Mouse (Mus musculus) embryonic facial prominence, embryonic 12.5 days (tissue): Measurements from ENCODE around the gene Wdr63. TPM values are rescaled to one million over a fixed set of nuclear protein-coding genes. Genes with fewer than 3 reads are reported as not detected.

Source experiments
- ATAC-seq: fragments of 200-750 bp; cut with Nextera tagmentation; 2 replicates; pipeline ENCODE4 v1.8.0; 2017; ENCODE audit not compliant: insufficient number of reproducible peaks, insufficient read depth, low FRiP score, low TSS enrichment
- H3K27ac ChIP-seq: fragments of 300-500 bp; sonication (generic); 2 replicates; pipeline ENCODE4 v1.5.1; 2016; ENCODE audit warnings: mild to moderate bottlenecking
- H3K27me3 ChIP-seq: fragments of 300-500 bp; sonication (generic); 2 replicates; pipeline ENCODE4 v1.6.1; 2016; ENCODE audit warnings: mild to moderate bottlenecking, moderate library complexity
- H3K36me3 ChIP-seq: fragments of 300-500 bp; sonication (generic); 2 replicates; pipeline ENCODE4 v1.6.1; 2016; ENCODE audit warnings: mild to moderate bottlenecking
- H3K4me1 ChIP-seq: fragments of 300-500 bp; sonication (generic); 2 replicates; pipeline ENCODE4 v1.6.1; 2016
- H3K4me2 ChIP-seq: fragments of 300-500 bp; sonication (generic); replicated peaks from 2 replicates; pipeline ENCODE4 v1.6.1; 2016; ENCODE audit warnings: mild to moderate bottlenecking, moderate library complexity
- H3K4me3 ChIP-seq: fragments of 300-500 bp; sonication (generic); 2 replicates; pipeline ENCODE4 v1.5.1; 2016; ENCODE audit warnings: mild to moderate bottlenecking
- H3K9ac ChIP-seq: fragments of 300-500 bp; sonication (generic); 2 replicates; pipeline ENCODE4 v1.6.1; 2016; ENCODE audit warnings: mild to moderate bottlenecking, moderate library complexity
- H3K9me3 ChIP-seq: fragments of 300-500 bp; sonication (generic); 2 replicates; pipeline ENCODE4 v1.6.1; 2016; ENCODE audit warnings: mild to moderate bottlenecking, moderate library complexity
- WGBS: fragments of 180-500 bp; shearing (Covaris S2); methylation state at CpG from one replicate; pipeline ENCODE4 v1.1.7; 2016; 5-methylcytosine and 5-hydroxymethylcytosine counted together
- polyA plus RNA-seq: library from polyadenylated mRNA; unstranded; fragments of >200 nt; fragmentation: Nextera tagmentation; extraction: Ambion mirVana; gene quantifications from 2 replicates; pipeline ENCODE4 v1.2.1, GENCODE M21; 2016

Gene Wdr63
- polyA plus RNA-seq, 1 experiment from 2014 or later: 0.17 TPM

DNA sequence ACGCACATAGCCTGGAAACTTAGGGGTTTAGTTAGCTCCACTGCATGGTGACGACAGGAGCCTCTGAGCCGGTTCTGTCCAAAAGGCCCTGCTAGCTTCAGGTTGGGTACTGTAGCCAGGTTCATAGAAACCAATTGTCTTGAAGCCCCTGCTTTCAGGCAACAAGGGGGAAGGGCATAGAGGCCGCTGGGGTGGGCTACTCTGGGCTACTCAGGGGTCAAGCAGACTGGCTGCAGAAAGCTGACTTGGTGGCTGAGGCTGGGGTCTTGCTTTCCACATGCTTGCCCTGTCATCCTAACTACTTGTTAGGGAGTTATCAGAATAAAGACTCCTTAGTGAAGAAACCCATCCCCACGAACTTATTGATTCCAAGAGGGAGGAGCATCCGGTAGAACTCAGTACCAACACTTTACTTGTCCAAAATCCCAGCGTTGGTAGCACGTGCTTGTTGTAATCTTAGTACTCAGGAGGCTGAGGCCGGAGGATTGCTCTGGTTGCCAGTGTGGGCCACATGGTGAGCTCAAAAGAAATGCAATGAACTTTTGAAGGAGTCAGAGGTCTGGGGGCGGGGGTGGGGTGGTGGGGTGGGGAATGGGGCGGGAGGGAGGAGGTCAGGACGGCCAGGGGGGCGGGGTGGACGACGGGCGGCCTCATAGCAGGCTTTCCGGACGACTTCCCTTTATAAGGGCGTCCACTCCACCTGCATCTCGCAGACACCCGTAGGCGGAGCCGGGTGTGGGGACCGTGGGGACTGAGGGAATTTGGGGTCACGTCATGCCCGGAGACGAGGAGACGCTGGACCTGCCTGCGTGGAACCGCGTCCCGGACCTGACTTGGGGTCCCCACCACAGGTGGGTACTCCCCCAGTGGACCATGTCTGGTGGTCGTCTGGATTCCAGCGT, 41.5 kb upstream of the Wdr63 start, which contains the start of gene Mcoln2:
TSS of gene Mcoln2 (plus strand) at position 678 of the 902 bp plus-strand sequence.
- ATAC-seq: peak; percentile 32; the same call in 1 of the 2 replicates
- H3K27me3 ChIP-seq: peaks cover 28% of the 10 kb centered on the region

DNA sequence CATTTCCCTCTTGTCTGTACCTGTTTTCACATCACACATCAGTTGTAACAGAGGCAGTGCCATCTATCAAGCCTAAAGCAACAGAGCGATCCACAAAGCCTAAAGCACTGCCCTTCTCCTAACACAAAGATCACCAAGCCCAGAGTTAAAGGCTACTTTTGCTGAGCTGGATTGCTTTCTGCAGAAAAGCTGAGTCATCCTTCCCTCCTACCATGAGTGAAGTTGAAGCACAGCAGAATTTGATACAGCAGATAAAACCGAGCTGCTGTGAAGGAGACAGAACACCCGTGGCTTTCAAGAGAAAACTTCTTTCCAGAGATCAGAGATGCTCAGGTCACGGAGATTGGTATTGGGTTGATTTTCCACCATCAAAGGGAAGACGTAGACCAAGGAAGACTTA, 38.2 kb upstream of the Wdr63 start:
- H3K4me3 ChIP-seq: no peak overlapping the region
- peaks cover 11% of the 10 kb centered on the region for H3K4me1 ChIP-seq
- H3K36me3 ChIP-seq: no peaks in the 10 kb centered on the region
- H3K9me3 ChIP-seq: peaks cover 4% of the 10 kb centered on the region; the same call in 1 of the 2 replicates
- H3K27ac ChIP-seq: no peak overlapping the region
- ATAC-seq: no peak
- no peak overlapping the region for H3K4me2 ChIP-seq
- WGBS: 56% methylated on average over 5 of the region's 5 CpGs
- H3K9ac ChIP-seq: no peak overlapping the region
- H3K27me3 ChIP-seq: peaks cover 18% of the 10 kb centered on the region

More for the DNA sequence above, 41.5 kb upstream of the Wdr63 start, which contains the start of gene Mcoln2:
- peaks cover 4% of the 10 kb centered on the region; the same call in 1 of the 2 replicates for H3K9me3 ChIP-seq
- 12% methylated on average over 34 of the region's 34 CpGs for WGBS
- peak within 1 kb of the TSS; percentile 43 for H3K4me3 ChIP-seq
- H3K4me1 ChIP-seq: peaks cover 20% of the 10 kb centered on the region
- no peak within 1 kb of the TSS for H3K27ac ChIP-seq
- peak within 1 kb of the TSS; percentile 50 for H3K9ac ChIP-seq
- H3K36me3 ChIP-seq: no peaks in the 10 kb centered on the region
- peak within 1 kb of the TSS; percentile 96 for H3K4me2 ChIP-seq

DNA sequence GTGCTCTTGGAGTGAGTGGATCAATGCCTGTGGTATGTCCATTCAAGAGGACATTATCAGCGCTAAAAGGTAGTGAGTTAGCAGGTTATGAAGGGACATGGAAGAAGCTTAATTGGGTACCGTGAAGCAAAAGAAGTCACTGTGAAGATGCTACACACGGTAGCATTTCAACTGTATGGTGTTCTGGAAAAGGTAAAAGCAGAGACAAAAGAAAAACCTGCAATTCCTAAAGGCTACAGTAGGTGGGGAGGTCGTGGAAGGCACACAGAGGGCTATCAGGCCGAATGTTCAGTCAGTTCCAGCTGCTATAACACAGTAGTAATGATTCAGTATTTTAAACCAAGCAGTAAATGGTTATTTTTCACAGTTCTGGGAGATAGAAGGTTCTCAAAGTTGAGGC, 37.6 kb upstream of the Wdr63 start:
- Histone ChIP-seq H3K27me3 (peaks cover 13% of the 10 kb centered on the region), H3K9me3 (peaks cover 4% of the 10 kb centered on the region; the same call in 1 of the 2 replicates), H3K36me3 (no peaks in the 10 kb centered on the region), H3K4me3 (no peak overlapping the region), H3K27ac (no peak overlapping the region), H3K4me2 (no peak overlapping the region), H3K4me1 (peaks cover 9% of the 10 kb centered on the region), H3K9ac (no peak overlapping the region)
- WGBS: 59% methylated on average over 5 of the region's 5 CpGs
- no peak for ATAC-seq

DNA sequence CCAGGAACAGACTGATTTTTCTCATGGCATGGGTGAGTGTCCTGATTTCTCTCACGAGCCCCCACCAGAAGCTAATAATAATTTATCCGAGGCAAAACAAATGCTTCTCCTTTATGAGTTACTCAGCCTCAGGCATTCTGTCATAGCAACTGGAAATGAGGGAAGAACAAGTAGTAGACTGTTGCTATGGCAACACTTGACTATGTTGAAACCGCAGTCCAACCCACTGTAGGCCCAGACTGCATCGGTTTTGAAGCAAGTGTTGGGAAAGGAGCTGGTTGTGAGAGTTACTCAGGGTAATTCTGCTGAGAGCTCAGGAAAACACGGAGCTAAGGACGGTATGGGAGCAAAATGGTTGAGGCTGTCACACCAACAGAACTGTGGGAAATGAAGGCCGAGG, 34.6 kb upstream of the Wdr63 start:
- H3K4me1 ChIP-seq: no peaks in the 10 kb centered on the region
- ATAC-seq: no peak
- 82% methylated on average over 7 of the region's 7 CpGs for WGBS

DNA sequence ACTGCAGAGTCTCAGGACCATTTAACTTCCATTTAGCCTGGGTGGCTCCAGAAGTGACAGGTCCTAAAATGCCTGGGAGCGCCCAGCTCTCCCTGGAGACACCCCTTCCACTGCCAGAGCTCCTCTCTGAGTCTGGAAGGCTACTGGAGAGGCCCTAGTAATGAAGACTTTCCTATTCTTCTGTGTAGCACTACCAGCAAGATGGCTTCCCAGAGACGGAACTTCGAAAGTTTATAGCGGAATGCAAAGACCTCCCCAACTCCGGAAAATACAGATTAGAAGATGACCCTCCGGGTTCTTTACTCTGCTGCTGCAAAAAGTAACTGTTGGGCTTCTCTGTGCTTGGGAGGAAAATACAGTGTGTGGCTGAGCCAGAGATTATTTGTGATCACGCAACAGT, 32.3 kb upstream of the Wdr63 start:
- H3K36me3 ChIP-seq: no peaks in the 10 kb centered on the region
- H3K4me1 ChIP-seq: no peaks in the 10 kb centered on the region
- ATAC-seq: no peak
- H3K4me3 ChIP-seq: no peak overlapping the region
- H3K4me2 ChIP-seq: no peak overlapping the region
- peaks cover 1% of the 10 kb centered on the region; the same call in 1 of the 2 replicates for H3K9me3 ChIP-seq
- H3K9ac ChIP-seq: no peak overlapping the region
- 93% methylated on average over 7 of the region's 7 CpGs for WGBS
- H3K27me3 ChIP-seq: no peaks in the 10 kb centered on the region
- no peak overlapping the region for H3K27ac ChIP-seq

More for the DNA sequence above, 34.6 kb upstream of the Wdr63 start:
- Histone ChIP-seq H3K4me2 (no peak overlapping the region), H3K9me3 (peaks cover 4% of the 10 kb centered on the region; the same call in 1 of the 2 replicates), H3K27ac (no peak overlapping the region), H3K4me3 (no peak overlapping the region), H3K27me3 (no peaks in the 10 kb centered on the region), H3K36me3 (no peaks in the 10 kb centered on the region), H3K9ac (no peak overlapping the region)

DNA sequence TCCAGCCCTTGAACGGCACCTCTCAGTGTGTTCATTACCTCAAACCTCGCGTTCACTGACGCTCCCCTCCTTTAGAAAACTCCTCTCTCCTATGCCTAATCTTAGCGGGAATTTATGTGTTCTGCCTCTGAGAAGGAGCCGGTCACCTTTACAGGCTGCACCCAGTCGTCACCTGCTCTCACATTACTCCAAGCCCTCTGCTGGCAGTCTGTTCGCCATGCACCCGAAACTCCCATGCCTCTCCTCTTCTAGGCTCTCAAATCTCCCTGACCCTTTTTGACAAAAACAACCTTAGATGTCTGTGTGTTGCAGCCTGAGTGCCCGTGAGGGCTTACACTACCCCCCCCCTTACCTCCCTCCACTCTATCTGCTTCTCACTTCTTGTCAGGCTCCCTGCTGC, 28.5 kb upstream of the Wdr63 start:
- Histone ChIP-seq H3K9ac (no peak overlapping the region), H3K4me1 (no peaks in the 10 kb centered on the region), H3K36me3 (no peaks in the 10 kb centered on the region), H3K4me2 (no peak overlapping the region), H3K4me3 (no peak overlapping the region), H3K27ac (no peak overlapping the region), H3K27me3 (no peaks in the 10 kb centered on the region), H3K9me3 (no peaks in the 10 kb centered on the region)
- WGBS: 44% methylated on average over 10 of the region's 10 CpGs
- ATAC-seq: no peak

DNA sequence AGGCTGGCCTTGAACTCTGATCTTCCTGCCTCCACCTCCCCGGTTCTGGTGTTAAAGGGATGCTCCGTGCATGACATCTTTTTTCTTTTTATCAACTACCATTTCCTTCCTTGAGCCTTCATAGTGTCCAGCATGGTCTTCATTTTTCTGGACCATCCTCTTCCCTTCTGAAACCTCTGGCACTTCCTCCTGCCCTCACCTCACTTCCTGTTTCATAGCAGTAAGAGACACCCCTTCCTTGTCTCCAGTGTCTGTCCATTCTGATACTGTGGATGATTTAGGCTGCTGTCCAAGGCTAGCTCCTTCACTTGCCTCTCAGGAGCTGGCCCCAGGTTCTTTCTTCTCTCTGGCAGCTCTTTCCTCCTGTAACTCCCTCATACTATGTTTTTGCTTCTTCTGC, 27.5 kb upstream of the Wdr63 start:
- 91% methylated on average over 2 of the region's 2 CpGs for WGBS
- ATAC-seq: no peak
- no peaks in the 10 kb centered on the region for H3K36me3 ChIP-seq
- H3K27ac ChIP-seq: no peak overlapping the region
- no peak overlapping the region for H3K4me3 ChIP-seq
- no peak overlapping the region for H3K9ac ChIP-seq
- H3K4me1 ChIP-seq: no peaks in the 10 kb centered on the region
- no peaks in the 10 kb centered on the region for H3K27me3 ChIP-seq
- no peak overlapping the region for H3K4me2 ChIP-seq
- no peaks in the 10 kb centered on the region for H3K9me3 ChIP-seq

DNA sequence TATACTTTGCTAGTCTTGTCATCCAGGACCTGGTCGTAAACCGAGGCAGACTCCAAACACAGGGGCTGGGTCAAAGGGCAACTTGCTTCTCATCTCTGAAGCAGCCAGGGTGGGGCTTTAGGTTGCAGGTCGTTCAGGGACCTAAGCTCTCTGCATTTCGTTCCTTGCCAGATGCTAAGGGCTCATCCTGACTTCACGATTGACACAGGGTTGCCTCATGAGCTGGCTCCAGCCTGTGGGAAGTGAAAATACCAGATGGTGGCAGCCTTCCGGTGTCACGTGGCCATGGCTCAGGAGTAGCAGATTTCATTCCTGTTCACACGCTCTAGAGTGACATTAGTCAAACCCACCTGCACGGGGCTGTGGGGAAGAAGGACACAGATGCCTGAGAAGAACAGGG, 26.9 kb upstream of the Wdr63 start:
- Histone ChIP-seq H3K27ac (no peak overlapping the region), H3K9me3 (no peaks in the 10 kb centered on the region), H3K4me1 (no peaks in the 10 kb centered on the region), H3K9ac (no peak overlapping the region), H3K4me3 (no peak overlapping the region), H3K27me3 (no peaks in the 10 kb centered on the region), H3K4me2 (no peak overlapping the region), H3K36me3 (no peaks in the 10 kb centered on the region)
- no peak for ATAC-seq
- WGBS: 75% methylated on average over 9 of the region's 9 CpGs

DNA sequence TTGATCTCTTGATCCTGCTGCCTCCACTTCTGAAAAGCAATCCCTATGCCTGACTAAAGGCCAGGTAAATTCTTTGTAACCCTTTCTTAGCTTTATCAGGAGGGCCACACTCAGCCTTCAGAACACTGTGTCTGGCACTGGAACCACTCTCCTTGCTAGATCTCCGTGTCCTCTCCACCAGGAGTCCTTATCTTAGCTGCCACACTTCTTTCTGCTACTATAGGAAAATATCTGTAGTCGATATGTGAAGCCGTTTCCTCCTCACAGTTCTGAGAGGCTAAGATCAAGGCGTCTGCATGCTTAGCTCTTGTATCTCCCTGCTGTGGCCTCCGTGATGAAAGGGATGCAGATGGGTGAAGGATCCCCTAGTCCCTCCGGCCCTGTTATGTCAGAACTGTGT, 19.3 kb upstream of the Wdr63 start:
- no peak overlapping the region for H3K9ac ChIP-seq
- no peak for ATAC-seq
- no peaks in the 10 kb centered on the region for H3K9me3 ChIP-seq
- no peak overlapping the region for H3K4me2 ChIP-seq
- no peaks in the 10 kb centered on the region for H3K4me1 ChIP-seq
- no peaks in the 10 kb centered on the region for H3K36me3 ChIP-seq
- H3K27ac ChIP-seq: no peak overlapping the region
- no peaks in the 10 kb centered on the region for H3K27me3 ChIP-seq
- H3K4me3 ChIP-seq: no peak overlapping the region
- 74% methylated on average over 6 of the region's 6 CpGs for WGBS

DNA sequence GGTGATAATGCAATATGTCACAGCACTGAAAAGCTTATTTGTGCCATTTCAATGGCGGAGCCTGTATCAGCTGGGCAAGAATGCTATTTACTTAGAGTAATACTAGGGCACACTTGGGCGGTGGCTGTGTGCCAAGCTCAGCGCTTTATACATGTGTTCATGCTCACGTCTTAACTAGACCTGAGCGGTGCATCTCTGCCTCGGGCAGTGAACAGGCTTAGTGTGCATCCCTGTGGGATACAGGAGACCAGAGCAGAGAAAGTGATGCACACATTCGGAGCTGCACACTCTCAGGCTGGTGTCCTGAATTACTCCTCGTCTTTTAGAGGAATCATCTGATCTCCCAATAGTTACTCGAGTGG, 15.5 kb upstream of the Wdr63 start:
- Histone ChIP-seq H3K4me1 (peaks cover 6% of the 10 kb centered on the region), H3K36me3 (no peaks in the 10 kb centered on the region), H3K9me3 (no peaks in the 10 kb centered on the region), H3K4me3 (no peak overlapping the region), H3K9ac (no peak overlapping the region), H3K27me3 (peaks cover 6% of the 10 kb centered on the region), H3K4me2 (no peak overlapping the region), H3K27ac (no peak overlapping the region)
- no peak for ATAC-seq
- 68% methylated on average over 9 of the region's 9 CpGs for WGBS

DNA sequence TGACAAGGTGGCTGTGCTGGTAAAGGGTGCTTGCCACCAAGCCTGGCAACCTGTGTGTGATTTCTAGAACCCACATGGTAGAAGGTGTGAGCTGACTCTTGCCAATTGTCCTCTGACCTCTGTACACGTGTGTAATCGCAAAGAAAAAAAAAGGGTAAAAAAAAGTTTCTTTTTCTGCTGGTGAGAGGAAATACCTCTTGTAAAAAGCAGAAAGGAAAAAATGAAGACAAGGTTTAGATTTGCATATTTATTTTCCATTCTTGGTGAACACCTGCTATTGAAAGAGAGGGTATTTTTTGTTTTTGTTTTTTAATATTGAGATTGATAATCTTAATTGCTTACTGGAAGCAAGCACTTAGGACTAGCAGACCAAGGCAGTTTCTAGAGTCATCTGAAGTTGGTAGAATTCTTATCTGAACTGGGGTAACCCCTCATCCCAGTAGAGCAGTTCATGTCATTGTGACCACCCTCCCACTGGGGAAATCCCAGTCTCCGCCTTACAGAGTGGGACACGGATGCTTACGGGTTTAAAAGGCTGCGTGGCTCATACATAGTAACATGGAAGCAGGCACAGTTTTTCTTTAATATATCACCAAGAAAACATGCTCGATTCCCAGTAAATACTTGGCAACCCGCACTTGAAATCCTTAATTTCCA, 15.0 kb upstream of the Wdr63 start:
- Histone ChIP-seq H3K9me3 (no peaks in the 10 kb centered on the region), H3K9ac (no peak overlapping the region), H3K27ac (no peak overlapping the region), H3K4me3 (no peak overlapping the region), H3K4me1 (peaks cover 6% of the 10 kb centered on the region), H3K36me3 (no peaks in the 10 kb centered on the region), H3K4me2 (no peak overlapping the region), H3K27me3 (peaks cover 11% of the 10 kb centered on the region)
- ATAC-seq: no peak
- 75% methylated on average over 8 of the region's 8 CpGs for WGBS

DNA sequence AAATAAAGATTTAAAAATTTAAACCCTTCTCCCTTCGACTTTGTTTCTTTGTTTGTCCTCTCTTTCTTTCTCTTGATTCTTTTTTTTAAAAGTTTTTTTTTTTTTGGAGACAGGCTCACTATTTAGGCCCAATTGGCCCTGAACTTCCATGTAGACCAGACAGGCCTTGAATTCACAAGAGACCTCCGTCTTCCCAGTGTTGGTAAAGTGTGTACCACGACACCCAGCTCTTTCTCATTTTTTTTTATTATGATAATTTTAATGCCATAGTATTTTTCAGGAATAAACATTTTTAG, 14.1 kb upstream of the Wdr63 start:
- Histone ChIP-seq H3K9me3 (no peaks in the 10 kb centered on the region), H3K36me3 (no peaks in the 10 kb centered on the region), H3K4me2 (peak overlapping the region; percentile 49), H3K4me3 (no peak overlapping the region), H3K9ac (0 out of 2 replicates have a peak overlapping the region, but pooled peaks have one; percentile 12), H3K4me1 (peaks cover 13% of the 10 kb centered on the region), H3K27ac (no peak overlapping the region), H3K27me3 (peaks cover 20% of the 10 kb centered on the region)
- no peak for ATAC-seq
- WGBS: 33% methylated on average over 3 of the region's 3 CpGs
